Comparison of ENCODE assay signal across 31 mouse cellular contexts in the genomic region with DNA sequence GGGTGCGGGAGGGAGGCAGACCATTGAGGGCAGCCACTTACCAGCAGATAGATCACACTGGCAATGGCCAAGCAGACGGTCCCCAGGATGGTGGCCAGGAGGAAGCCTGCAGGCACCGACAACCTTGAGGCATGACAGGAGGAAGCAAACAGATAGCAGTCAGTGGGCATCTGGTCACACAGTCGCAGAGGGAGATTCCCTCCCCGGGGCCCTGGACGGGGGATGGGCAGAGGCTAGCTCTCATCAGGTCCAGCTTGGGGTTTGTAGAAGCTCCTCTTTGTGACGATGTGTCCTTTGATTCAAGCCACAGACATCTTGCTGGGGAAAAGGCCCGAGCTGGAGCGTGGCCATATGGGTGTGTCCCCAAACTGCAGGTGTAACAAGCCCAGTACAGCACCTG. TPM values are rescaled to one million over a fixed set of nuclear protein-coding genes. Genes with fewer than 3 reads are reported as not detected.
DNase-seq lines count a peak whose midpoint lies in the region; ATAC-seq and TF ChIP-seq lines count a peak whose summit lies in the region.
"Had no signal": no experiment of that assay in that cellular context is flagged by ENCODE, and none has a peak within 500 bp of the region (broad histone marks: within the 10 kb centered on the region; RNA-seq: fewer than 3 reads in every experiment).

No protein-coding gene starts in this region.

- DNase-seq in heart, adult 11 months = peak; percentile 89
- DNase-seq in heart, postnatal 14 days = no peak
- DNase-seq in hindbrain, embryonic 10.5 days (ENCODE audit: low spot score) = no peak
- DNase-seq in hindbrain, postnatal 0 days (ENCODE audit: low spot score) = no peak
- DNase-seq in cerebellum, postnatal 4 days (ENCODE audit: low spot score in 2 of 2) = no peak
- DNase-seq: adrenal gland, adult 8-10 months; adrenal gland, postnatal 14 days; adrenal gland, postnatal 36 days; B cell, adult 2 months; cerebellum, adult 11-12 months; cerebellum, adult 2 months; cerebellum, adult 9-10 months; cerebellum, postnatal 25 days; embryo, embryonic 11 days had no signal

- TF ChIP-seq CTCF in hindbrain, postnatal 0 days (IDR thresholded peaks at IDR 0.05; ENCODE audit: low read depth) = no peak

- H3K9ac ChIP-seq in hindbrain, postnatal 0 days (replicated peaks; ENCODE audit: low read length) = no peak overlapping the region
- H3K9ac ChIP-seq: embryonic facial prominence, embryonic 13.5 days; embryonic facial prominence, embryonic 15.5 days; forebrain, embryonic 12.5 days had no signal

- WGBS in hindbrain, embryonic 10.5 days = 77% methylated on average over 9 of the region's 9 CpGs
- WGBS in hindbrain, postnatal 0 days = 72% methylated on average over 9 of the region's 9 CpGs

- H3K27ac ChIP-seq in hindbrain, embryonic 10.5 days = 0 out of 2 replicates have a peak overlapping the region, but pooled peaks have one; percentile 35
- H3K27ac ChIP-seq in hindbrain, postnatal 0 days = no peak overlapping the region
- H3K27ac ChIP-seq: embryonic facial prominence, embryonic 13.5 days; embryonic facial prominence, embryonic 15.5 days; forebrain, embryonic 10.5 days; forebrain, embryonic 12.5 days had no signal

- ATAC-seq in hindbrain, postnatal 0 days = no peak
- ATAC-seq in megakaryocyte, adult 5-6 weeks (ENCODE audit: poor library complexity, severe bottlenecking) = no peak
- ATAC-seq: activated CD4-positive, CD25-positive, alpha-beta regulatory T cell, adult 4 months; CD4-positive, CD25-positive, alpha-beta regulatory T cell, adult 4 months; forebrain, embryonic 14.5 days; forebrain, embryonic 16.5 days; Patski had no signal

- H3K4me3 ChIP-seq in hindbrain, embryonic 10.5 days = no peak overlapping the region
- no peak overlapping the region for H3K4me3 ChIP-seq in hindbrain, postnatal 0 days (ENCODE audit: low read length)
- peak overlapping the region; percentile 80 for H3K4me3 ChIP-seq in megakaryocyte, embryonic 14.5 days (replicated peaks)
- H3K4me3 ChIP-seq: embryonic facial prominence, embryonic 13.5 days; embryonic facial prominence, embryonic 15.5 days; erythroblast, embryonic 14.5 days; forebrain, embryonic 10.5 days; forebrain, embryonic 12.5 days had no signal

- intact Hi-C loops in heart, postnatal 14 days (cut with DNase I) = no loop called here

- no peaks in the 10 kb centered on the region for H3K9me3 ChIP-seq in hindbrain, embryonic 10.5 days
- no peaks in the 10 kb centered on the region for H3K9me3 ChIP-seq in hindbrain, postnatal 0 days (ENCODE audit: low read length)
- H3K9me3 ChIP-seq in megakaryocyte, embryonic 14.5 days = no peaks in the 10 kb centered on the region
- H3K9me3 ChIP-seq: embryonic facial prominence, embryonic 13.5 days; embryonic facial prominence, embryonic 15.5 days; forebrain, embryonic 10.5 days; forebrain, embryonic 12.5 days had no signal

- peaks cover 8% of the 10 kb centered on the region; the same call in 1 of the 2 replicates for H3K4me1 ChIP-seq in hindbrain, embryonic 10.5 days (replicated peaks)
- no peaks in the 10 kb centered on the region for H3K4me1 ChIP-seq in hindbrain, postnatal 0 days (ENCODE audit: insufficient read depth, low read length)
- peaks cover 94% of the 10 kb centered on the region for H3K4me1 ChIP-seq in megakaryocyte, embryonic 14.5 days
- H3K4me1 ChIP-seq: embryonic facial prominence, embryonic 13.5 days; forebrain, embryonic 12.5 days had no signal

- no peaks in the 10 kb centered on the region for H3K27me3 ChIP-seq in hindbrain, embryonic 10.5 days (ENCODE audit: insufficient read depth, poor library complexity, severe bottlenecking)
- no peaks in the 10 kb centered on the region for H3K27me3 ChIP-seq in hindbrain, postnatal 0 days (ENCODE audit: insufficient read depth, low read length)
- no peaks in the 10 kb centered on the region for H3K27me3 ChIP-seq in megakaryocyte, embryonic 14.5 days (replicated peaks)
- H3K27me3 ChIP-seq: embryonic facial prominence, embryonic 13.5 days; embryonic facial prominence, embryonic 15.5 days; forebrain, embryonic 12.5 days; Patski had no signal

- H3K36me3 ChIP-seq in hindbrain, embryonic 10.5 days = no peaks in the 10 kb centered on the region
- H3K36me3 ChIP-seq in hindbrain, postnatal 0 days (ENCODE audit: insufficient read depth, low read length) = no peaks in the 10 kb centered on the region
- peaks cover 93% of the 10 kb centered on the region for H3K36me3 ChIP-seq in megakaryocyte, embryonic 14.5 days (replicated peaks; ENCODE audit: low read length)
- H3K36me3 ChIP-seq: forebrain, embryonic 12.5 days had no signal

- H3K4me2 ChIP-seq in hindbrain, postnatal 0 days (ENCODE audit: low read depth, low read length) = no peak overlapping the region
- H3K4me2 ChIP-seq: embryonic facial prominence, embryonic 13.5 days; embryonic facial prominence, embryonic 15.5 days; forebrain, embryonic 12.5 days had no signal

RNA-seq across cellular contexts. Expression of a gene that starts 4.3 kb away (rescaled TPM):
- total RNA-seq in heart, postnatal 14 days (2021) = not detected
- not detected in 2 replicates for polyA plus RNA-seq in hindbrain, embryonic 10.5 days (2016; fragmentation: Nextera tagmentation; extraction: Ambion mirVana)
- 0.52 TPM in 1 of 2 replicates, not detected in the other for total RNA-seq in hindbrain, postnatal 0 days (2014; rRNA removed)
- 0.21 TPM in 1 of 2 replicates, not detected in the other for polyA plus RNA-seq in hindbrain, postnatal 0 days (2015; fragmentation: Nextera tagmentation; extraction: Ambion mirVana)
- polyA plus RNA-seq in megakaryocyte, embryonic 14.5 days (2012; ENCODE audit: insufficient read depth, low replicate concordance) = 0.68 TPM in 1 of 2 replicates, not detected in the other
- not detected in 2 replicates for total RNA-seq in megakaryocyte, adult 5-6 weeks (2015)
- total RNA-seq in megakaryocyte, adult 5-6 weeks (2017) = not detected in 2 replicates
- total RNA-seq: adrenal gland, adult 18-20 months; adrenal gland, postnatal 14 days; adrenal gland, postnatal 36 days; ES-E14; MEL had no signal
- polyA plus RNA-seq: activated CD4-positive, CD25-positive, alpha-beta regulatory T cell, adult 4 months; embryonic facial prominence, embryonic 11.5 days; embryonic facial prominence, embryonic 15.5 days; erythroblast, embryonic 14.5 days; forebrain, embryonic 12.5 days; forebrain, embryonic 14.5 days; forebrain, embryonic 16.5 days had no signal

RNA-seq across cellular contexts. Expression of a gene that starts 6.6 kb away (rescaled TPM):
- total RNA-seq in heart, postnatal 14 days (2021) = 10 to 100 TPM; 43.8 to 47.4 TPM
- polyA plus RNA-seq in hindbrain, embryonic 10.5 days (2016; fragmentation: Nextera tagmentation; extraction: Ambion mirVana) = 75.4 and 76.6 TPM in 2 replicates
- total RNA-seq in hindbrain, postnatal 0 days (2014; rRNA removed) = 19.6 and 30.6 TPM in 2 replicates
- polyA plus RNA-seq in hindbrain, postnatal 0 days (2015; fragmentation: Nextera tagmentation; extraction: Ambion mirVana) = 44.0 and 46.2 TPM in 2 replicates
- polyA plus RNA-seq in megakaryocyte, embryonic 14.5 days (2012; ENCODE audit: insufficient read depth, low replicate concordance) = 3,699 and 12,582 TPM in 2 replicates
- total RNA-seq in megakaryocyte, adult 5-6 weeks (2015) = 547 and 634 TPM in 2 replicates
- 285 and 337 TPM in 2 replicates for total RNA-seq in megakaryocyte, adult 5-6 weeks (2017)

RNA-seq across cellular contexts. Expression of a gene that starts 17.1 kb away (rescaled TPM):
- 1 to 10 TPM; 4.7 to 5.0 TPM for total RNA-seq in heart, postnatal 14 days (2021)
- 61.8 and 65.1 TPM in 2 replicates for polyA plus RNA-seq in hindbrain, embryonic 10.5 days (2016; fragmentation: Nextera tagmentation; extraction: Ambion mirVana)
- total RNA-seq in hindbrain, postnatal 0 days (2014; rRNA removed) = 67.1 and 89.6 TPM in 2 replicates
- polyA plus RNA-seq in hindbrain, postnatal 0 days (2015; fragmentation: Nextera tagmentation; extraction: Ambion mirVana) = 55.2 and 55.5 TPM in 2 replicates
- polyA plus RNA-seq in megakaryocyte, embryonic 14.5 days (2012; ENCODE audit: insufficient read depth, low replicate concordance) = 66.0 and 142 TPM in 2 replicates
- total RNA-seq in megakaryocyte, adult 5-6 weeks (2015) = 9.8 and 10.3 TPM in 2 replicates
- total RNA-seq in megakaryocyte, adult 5-6 weeks (2017) = 15.2 and 15.6 TPM in 2 replicates

RNA-seq across cellular contexts. Expression of a gene that starts 34.4 kb away (rescaled TPM):
- 1 to 10 TPM; 1.1 to 1.6 TPM for total RNA-seq in heart, postnatal 14 days (2021)
- 0.16 TPM in 1 of 2 replicates, not detected in the other for polyA plus RNA-seq in hindbrain, embryonic 10.5 days (2016; fragmentation: Nextera tagmentation; extraction: Ambion mirVana)
- not detected in 2 replicates for total RNA-seq in hindbrain, postnatal 0 days (2014; rRNA removed)
- not detected in 2 replicates for polyA plus RNA-seq in hindbrain, postnatal 0 days (2015; fragmentation: Nextera tagmentation; extraction: Ambion mirVana)
- 2.8 and 8.0 TPM in 2 replicates for polyA plus RNA-seq in megakaryocyte, embryonic 14.5 days (2012; ENCODE audit: insufficient read depth, low replicate concordance)
- total RNA-seq in megakaryocyte, adult 5-6 weeks (2015) = 0.09 and 0.25 TPM in 2 replicates
- total RNA-seq in megakaryocyte, adult 5-6 weeks (2017) = not detected in 2 replicates
- total RNA-seq: adrenal gland, adult 18-20 months; adrenal gland, adult 8-10 months; adrenal gland, postnatal 14 days; adrenal gland, postnatal 36 days; common myeloid progenitor, adult 5-6 weeks; MEL had no signal
- polyA plus RNA-seq: erythroblast, embryonic 14.5 days; forebrain, embryonic 12.5 days; forebrain, embryonic 14.5 days; forebrain, embryonic 16.5 days had no signal

RNA-seq across cellular contexts. Expression of a gene that starts 49.7 kb away (rescaled TPM):
- 10 to 100 TPM; 28.7 to 28.9 TPM for total RNA-seq in heart, postnatal 14 days (2021)
- polyA plus RNA-seq in hindbrain, embryonic 10.5 days (2016; fragmentation: Nextera tagmentation; extraction: Ambion mirVana) = 31.8 and 33.6 TPM in 2 replicates
- total RNA-seq in hindbrain, postnatal 0 days (2014; rRNA removed) = 37.4 and 48.8 TPM in 2 replicates
- 22.6 and 27.0 TPM in 2 replicates for polyA plus RNA-seq in hindbrain, postnatal 0 days (2015; fragmentation: Nextera tagmentation; extraction: Ambion mirVana)
- 86.9 and 219 TPM in 2 replicates for polyA plus RNA-seq in megakaryocyte, embryonic 14.5 days (2012; ENCODE audit: insufficient read depth, low replicate concordance)
- 42.0 and 48.6 TPM in 2 replicates for total RNA-seq in megakaryocyte, adult 5-6 weeks (2015)
- total RNA-seq in megakaryocyte, adult 5-6 weeks (2017) = 50.8 and 59.5 TPM in 2 replicates
